Mouse (Mus musculus) heart, embryonic 15.5 days (tissue): Measurements from ENCODE around the gene Smad6. TPM values are rescaled to one million over a fixed set of nuclear protein-coding genes. Genes with fewer than 3 reads are reported as not detected.
A peak's percentile ranks its signal among the peaks of the same experiment; 100 is the strongest.

Source experiments
- ATAC-seq: fragments of 200-750 bp; cut with Nextera tagmentation; replicated peaks from 2 replicates; pipeline ENCODE4 v1.8.0; 2017; ENCODE audit warnings: low read depth, moderate TSS enrichment; ENCODE audit not compliant: insufficient number of reproducible peaks, insufficient read depth, low FRiP score
- H3K27ac ChIP-seq: fragments of 300-500 bp; sonication (generic); 2 replicates; pipeline ENCODE4 v1.5.1; 2015; ENCODE audit warnings: mild to moderate bottlenecking, inconsistent platforms
- H3K27me3 ChIP-seq: fragments of 300-500 bp; sonication (generic); 2 replicates; pipeline ENCODE4 v1.6.1; 2015; ENCODE audit warnings: inconsistent platforms
- H3K36me3 ChIP-seq: fragments of 300-500 bp; sonication (generic); 2 replicates; pipeline ENCODE4 v1.6.1; 2015; ENCODE audit warnings: mild to moderate bottlenecking, inconsistent platforms
- H3K4me1 ChIP-seq: fragments of 300-500 bp; sonication (generic); replicated peaks from 2 replicates; pipeline ENCODE4 v1.6.1; 2015; ENCODE audit warnings: inconsistent platforms
- H3K4me2 ChIP-seq: fragments of 300-500 bp; sonication (generic); 2 replicates; pipeline ENCODE4 v1.6.1; 2015; ENCODE audit warnings: inconsistent platforms, mild to moderate bottlenecking, moderate library complexity
- H3K4me3 ChIP-seq: fragments of 300-500 bp; sonication (generic); 2 replicates; pipeline ENCODE4 v1.5.1; 2015; ENCODE audit warnings: mild to moderate bottlenecking, inconsistent platforms
- H3K9ac ChIP-seq: fragments of 300-500 bp; sonication (generic); 2 replicates; pipeline ENCODE4 v1.6.1; 2015; ENCODE audit warnings: mild to moderate bottlenecking, inconsistent platforms
- H3K9me3 ChIP-seq: fragments of 300-500 bp; sonication (generic); replicated peaks from 2 replicates; pipeline ENCODE4 v1.6.1; 2016; ENCODE audit warnings: inconsistent platforms
- WGBS: fragments of 180-500 bp; shearing (Covaris S2); methylation state at CpG from one replicate; pipeline ENCODE4 v1.1.7; 2015; ENCODE audit warnings: mixed read lengths; 5-methylcytosine and 5-hydroxymethylcytosine counted together
- polyA plus RNA-seq: library from polyadenylated mRNA; unstranded; fragments of >200 nt; fragmentation: Nextera tagmentation; extraction: Ambion mirVana; gene quantifications from 2 replicates; pipeline ENCODE4 v1.2.1, GENCODE M21; 2015

Gene Smad6
- polyA plus RNA-seq, 1 experiment from 2014 or later, result 16.4 TPM

DNA sequence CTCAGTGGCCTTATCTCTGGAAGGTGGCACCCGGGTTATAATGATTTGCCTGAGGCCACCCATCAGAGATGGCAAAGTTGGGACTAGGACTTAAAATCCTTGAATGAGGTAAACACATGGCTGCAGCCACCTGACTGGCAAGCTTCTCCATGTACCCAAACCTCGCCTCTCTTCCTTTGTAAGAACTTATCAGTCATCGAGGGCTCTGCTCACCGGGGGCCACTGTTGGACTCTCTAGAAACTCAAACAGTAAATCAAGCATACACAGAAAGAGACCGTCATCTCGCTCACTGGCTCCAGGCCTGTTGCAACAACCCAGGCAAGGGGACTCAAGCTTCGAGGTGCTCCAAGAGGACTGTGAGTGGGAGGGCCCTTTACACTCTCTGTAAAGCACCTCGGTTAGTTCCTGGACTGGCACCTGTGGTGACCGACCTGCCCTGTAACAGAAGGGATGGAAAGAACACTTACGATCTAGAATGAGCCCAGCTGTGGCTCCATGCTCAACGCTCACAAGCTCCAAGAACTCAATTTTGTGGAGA, 64.1 kb downstream of the Smad6 start:
- 39% methylated on average over 11 of the region's 11 CpGs for WGBS
- H3K4me1 ChIP-seq, result peaks cover 87% of the 10 kb centered on the region
- no peak for ATAC-seq
- H3K4me3 ChIP-seq, result no peak overlapping the region
- H3K9me3 ChIP-seq, result no peaks in the 10 kb centered on the region
- peaks cover 7% of the 10 kb centered on the region; the same call in 1 of the 2 replicates for H3K36me3 ChIP-seq
- H3K9ac ChIP-seq, result peak overlapping the region; percentile 26; the same call in 1 of the 2 replicates
- peak overlapping the region; percentile 51 for H3K4me2 ChIP-seq
- peak overlapping the region; percentile 93 for H3K27ac ChIP-seq
- no peaks in the 10 kb centered on the region for H3K27me3 ChIP-seq

- H3K9ac ChIP-seq, result no peak overlapping the region
- no peak for ATAC-seq
- 31% methylated on average over 9 of the region's 9 CpGs for WGBS
- no peak overlapping the region for H3K4me2 ChIP-seq
- H3K36me3 ChIP-seq, result peaks cover 21% of the 10 kb centered on the region; the same call in 1 of the 2 replicates
- H3K27ac ChIP-seq, result peak overlapping the region; percentile 32
- H3K4me1 ChIP-seq, result peaks cover 89% of the 10 kb centered on the region
- H3K27me3 ChIP-seq, result no peaks in the 10 kb centered on the region
- no peaks in the 10 kb centered on the region for H3K9me3 ChIP-seq
- no peak overlapping the region for H3K4me3 ChIP-seq
Measured at GRCm38 (mm10) chr9:63956052-63956451, 65.8 kb downstream of the Smad6 start.

- Histone ChIP-seq H3K4me2 (no peak overlapping the region), H3K36me3 (peaks cover 21% of the 10 kb centered on the region; the same call in 1 of the 2 replicates), H3K9me3 (no peaks in the 10 kb centered on the region), H3K4me1 (peaks cover 77% of the 10 kb centered on the region), H3K27me3 (no peaks in the 10 kb centered on the region), H3K9ac (no peak overlapping the region), H3K4me3 (no peak overlapping the region), H3K27ac (0 out of 2 replicates have a peak overlapping the region, but pooled peaks have one; percentile 13)
- 79% methylated on average over 35 of the region's 35 CpGs for WGBS
- ATAC-seq, result no peak
Measured at GRCm38 (mm10) chr9:63953691-63954090, 68.2 kb downstream of the Smad6 start.

- H3K4me3 ChIP-seq, result no peak overlapping the region
- peaks cover 21% of the 10 kb centered on the region; the same call in 1 of the 2 replicates for H3K36me3 ChIP-seq
- peak overlapping the region; percentile 35 for H3K27ac ChIP-seq
- H3K27me3 ChIP-seq, result no peaks in the 10 kb centered on the region
- no peak for ATAC-seq
- 51% methylated on average over 2 of the region's 2 CpGs for WGBS
- no peak overlapping the region for H3K4me2 ChIP-seq
- H3K9ac ChIP-seq, result no peak overlapping the region
- H3K9me3 ChIP-seq, result no peaks in the 10 kb centered on the region
- H3K4me1 ChIP-seq, result peaks cover 72% of the 10 kb centered on the region
Measured at GRCm38 (mm10) chr9:63952591-63952990, 69.3 kb downstream of the Smad6 start.

- ATAC-seq, result no peak
- no peak overlapping the region for H3K9ac ChIP-seq
- peak overlapping the region; percentile 36; the same call in 1 of the 2 replicates for H3K27ac ChIP-seq
- H3K4me1 ChIP-seq, result peaks cover 49% of the 10 kb centered on the region
- no peaks in the 10 kb centered on the region for H3K9me3 ChIP-seq
- H3K4me3 ChIP-seq, result no peak overlapping the region
- no peak overlapping the region for H3K4me2 ChIP-seq
- peaks cover 21% of the 10 kb centered on the region; the same call in 1 of the 2 replicates for H3K36me3 ChIP-seq
- no peaks in the 10 kb centered on the region for H3K27me3 ChIP-seq
- 30% methylated on average over 4 of the region's 4 CpGs for WGBS
Measured at GRCm38 (mm10) chr9:63950357-63950756, 71.5 kb downstream of the Smad6 start.

DNA sequence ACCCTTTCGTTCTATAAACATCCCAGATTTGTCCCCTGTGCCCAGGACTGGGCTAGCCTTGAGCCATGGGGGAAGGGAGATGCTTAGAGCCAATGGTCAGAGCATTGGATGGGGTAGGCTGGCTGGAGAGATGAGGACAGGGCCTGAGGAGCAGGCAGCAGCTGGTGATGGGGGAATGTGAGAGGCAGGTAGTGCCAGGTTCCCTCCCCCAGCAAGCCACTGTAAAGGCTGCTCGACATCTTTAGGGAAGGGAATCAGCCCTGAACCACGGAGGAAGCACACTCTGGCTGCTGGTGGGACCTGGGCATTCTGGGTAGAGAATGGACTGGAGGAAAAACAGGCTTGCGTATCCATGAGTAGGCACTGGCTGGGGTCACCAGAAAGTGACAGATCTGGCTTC, 72.5 kb downstream of the Smad6 start:
- ATAC-seq, result no peak
- H3K27ac ChIP-seq, result peak overlapping the region; percentile 36; the same call in 1 of the 2 replicates
- peaks cover 21% of the 10 kb centered on the region; the same call in 1 of the 2 replicates for H3K36me3 ChIP-seq
- no peak overlapping the region for H3K9ac ChIP-seq
- no peak overlapping the region for H3K4me3 ChIP-seq
- H3K9me3 ChIP-seq, result no peaks in the 10 kb centered on the region
- peaks cover 42% of the 10 kb centered on the region for H3K4me1 ChIP-seq
- 41% methylated on average over 4 of the region's 4 CpGs for WGBS
- H3K4me2 ChIP-seq, result no peak overlapping the region
- H3K27me3 ChIP-seq, result no peaks in the 10 kb centered on the region

- ATAC-seq, result no peak; the same call in 1 of the 2 replicates
- no peak overlapping the region for H3K9ac ChIP-seq
- H3K36me3 ChIP-seq, result no peaks in the 10 kb centered on the region
- H3K9me3 ChIP-seq, result no peaks in the 10 kb centered on the region
- peaks cover 26% of the 10 kb centered on the region for H3K4me1 ChIP-seq
- WGBS, result 28% methylated on average over 2 of the region's 2 CpGs
- no peaks in the 10 kb centered on the region for H3K27me3 ChIP-seq
- no peak overlapping the region for H3K4me3 ChIP-seq
- H3K4me2 ChIP-seq, result no peak overlapping the region
- H3K27ac ChIP-seq, result peak overlapping the region; percentile 85
Measured at GRCm38 (mm10) chr9:63942608-63942982, 79.3 kb downstream of the Smad6 start.

- H3K27ac ChIP-seq, result peak overlapping the region; percentile 85
- no peaks in the 10 kb centered on the region for H3K9me3 ChIP-seq
- H3K4me2 ChIP-seq, result no peak overlapping the region
- H3K36me3 ChIP-seq, result no peaks in the 10 kb centered on the region
- peak; percentile 91 for ATAC-seq
- H3K9ac ChIP-seq, result peak overlapping the region; percentile 26; the same call in 1 of the 2 replicates
- H3K27me3 ChIP-seq, result no peaks in the 10 kb centered on the region
- H3K4me1 ChIP-seq, result peaks cover 32% of the 10 kb centered on the region
- no peak overlapping the region for H3K4me3 ChIP-seq
- 28% methylated on average over 12 of the region's 12 CpGs for WGBS
Measured at GRCm38 (mm10) chr9:63941747-63942607, 79.9 kb downstream of the Smad6 start.

- WGBS, result 58% methylated on average over 5 of the region's 5 CpGs
- Histone ChIP-seq H3K4me2 (no peak overlapping the region), H3K27me3 (no peaks in the 10 kb centered on the region), H3K36me3 (no peaks in the 10 kb centered on the region), H3K4me3 (no peak overlapping the region), H3K4me1 (peaks cover 45% of the 10 kb centered on the region), H3K9ac (no peak overlapping the region), H3K27ac (0 out of 2 replicates have a peak overlapping the region, but pooled peaks have one; percentile 15), H3K9me3 (no peaks in the 10 kb centered on the region)
- ATAC-seq, result no peak
Measured at GRCm38 (mm10) chr9:63936256-63936655, 85.6 kb downstream of the Smad6 start.

GRCm38 (mm10) chr9:63933068-63933467, 88.8 kb downstream of the Smad6 start:
- no peak for ATAC-seq
- no peak overlapping the region for H3K4me2 ChIP-seq
- no peak overlapping the region for H3K27ac ChIP-seq
- 33% methylated on average over 5 of the region's 5 CpGs for WGBS
- no peaks in the 10 kb centered on the region for H3K27me3 ChIP-seq
- H3K9ac ChIP-seq, result no peak overlapping the region
- no peak overlapping the region for H3K4me3 ChIP-seq
- no peaks in the 10 kb centered on the region for H3K36me3 ChIP-seq
- H3K4me1 ChIP-seq, result peaks cover 56% of the 10 kb centered on the region
- no peaks in the 10 kb centered on the region for H3K9me3 ChIP-seq

GRCm38 (mm10) chr9:63927340-63928049, 94.4 kb downstream of the Smad6 start:
- Histone ChIP-seq H3K4me2 (peak overlapping the region; percentile 74), H3K9ac (peak overlapping the region; percentile 61), H3K36me3 (no peaks in the 10 kb centered on the region), H3K27ac (peak overlapping the region; percentile 88), H3K9me3 (no peaks in the 10 kb centered on the region), H3K4me1 (peaks cover 67% of the 10 kb centered on the region), H3K27me3 (no peaks in the 10 kb centered on the region), H3K4me3 (peak overlapping the region; percentile 41)
- ATAC-seq, result peak; percentile 71
- WGBS, result 2% methylated on average over 34 of the region's 34 CpGs
